Mouse (Mus musculus) brain, adult 10 weeks (tissue): ENCODE results near the gene Ccdc169. TPM values are rescaled to one million over a fixed set of nuclear protein-coding genes. Genes with fewer than 3 reads are reported as not detected.

ENCODE experiments used
- polyA plus RNA-seq: library from polyadenylated mRNA; stranded (reverse); fragments of 350-450 nt; fragmentation: Illumina TruSeq; extraction: RNeasy Lipid Tissue Mini Kit (QIAGEN cat#74804); gene quantifications from one replicate; pipeline ENCODE4 v1.2.3, GENCODE M21; 2015; ENCODE audit warnings: low read depth, low replicate concordance

The Ccdc169 gene
- polyA plus RNA-seq, result not detected

DNA sequence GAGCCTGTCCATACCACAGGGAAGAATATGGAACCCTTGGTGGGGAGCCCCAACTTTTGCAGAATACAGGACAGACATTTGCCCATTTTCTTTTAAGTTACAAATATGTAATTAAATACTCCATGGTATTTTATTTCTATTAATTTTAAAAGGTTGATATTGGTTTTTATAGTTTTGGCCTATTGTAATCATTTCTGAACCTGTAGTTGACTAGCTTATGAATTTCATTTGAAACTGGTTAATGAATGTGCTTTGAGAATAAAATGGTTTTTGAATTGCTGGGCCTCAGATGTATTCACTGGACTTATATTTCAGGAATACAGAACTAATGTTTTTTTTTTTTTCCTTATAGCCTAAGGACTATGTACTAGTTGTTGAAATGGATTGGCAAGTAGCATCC lies at the start of gene Ccdc169:
Gene Ccdc169 (plus strand): TSS at position 301 of the 400 bp plus-strand sequence.

GRCm38 (mm10) chr3:55111935-55112709 lies 25.0 kb upstream of the Ccdc169 start, which contains the start of gene Spg20:
Spg20 (plus strand) TSS chr3:55112108.

DNA sequence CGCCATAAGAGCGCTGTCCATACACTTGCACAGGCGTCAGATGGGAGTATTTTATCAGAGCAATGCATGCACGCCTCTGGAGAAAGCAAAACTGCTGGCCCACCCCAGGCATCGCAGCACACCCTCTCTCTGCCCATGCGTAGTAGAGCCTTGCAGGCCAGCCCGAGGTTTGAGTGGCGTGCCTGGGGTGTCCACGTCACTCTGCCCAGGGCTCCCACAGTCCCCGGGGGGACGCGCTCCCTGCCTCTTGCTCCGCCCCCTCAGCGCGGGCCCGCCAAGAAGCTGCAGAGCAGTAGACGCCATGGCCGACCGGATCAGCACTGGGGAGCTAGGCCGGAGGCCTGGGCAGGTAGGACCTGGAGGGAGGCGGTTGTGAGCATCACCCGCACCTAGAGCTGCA lies 44.6 kb downstream of the Ccdc169 start, which contains the start of gene Sohlh2:
Gene Sohlh2 (plus strand): TSS at position 263 of the 400 bp plus-strand sequence.

Other genes starting within 250 kb of the Ccdc169 start
- 22.8 TPM for gene Sertm1, start 221.5 kb upstream of the Ccdc169 start, polyA plus RNA-seq
- gene Ccna1, start 81.8 kb upstream of the Ccdc169 start, polyA plus RNA-seq, result 1.7 TPM
- gene Spg20, start 25.2 kb upstream of the Ccdc169 start, polyA plus RNA-seq, result 27.1 TPM
- not detected for gene Sohlh2, start 44.7 kb downstream of the Ccdc169 start, polyA plus RNA-seq
- 348 TPM for gene Dclk1, start 105.0 kb downstream of the Ccdc169 start, polyA plus RNA-seq